Mouse (Mus musculus): ENCODE results near the gene Sptssb.

GRCm38 (mm10) chr3:69799096-69799495 lies 60.6 kb downstream of the Sptssb start:
- TF ChIP-seq CTCF (IDR thresholded peaks at IDR 0.05; ENCODE audit: low read depth), result no peak
- no peak for TF ChIP-seq EP300 (IDR thresholded peaks at IDR 0.05; ENCODE audit: low read depth)

Measured in liver, embryonic 14.5 days (tissue).